Mouse (Mus musculus): ENCODE measurements around the gene Frs3. TPM values are rescaled to one million over a fixed set of nuclear protein-coding genes. Genes with fewer than 3 reads are reported as not detected.

The Frs3 gene
- polyA plus RNA-seq, 1 experiment = 8.4 TPM

- Histone ChIP-seq H3K4me1 (ENCODE audit: control insufficient read depth, insufficient read depth, low read length) (peaks cover 27% of the 10 kb centered on the region), H3K4me3 (ENCODE audit: insufficient read depth, low read length) (no peak overlapping the region), H3K27ac (ENCODE audit: insufficient read depth, low read depth, low read length) (no peak overlapping the region)
- TF ChIP-seq POLR2A (IDR thresholded peaks at IDR 0.05; ENCODE audit: borderline replicate concordance, low read depth, low read length) (no peak), CTCF (IDR thresholded peaks at IDR 0.05; ENCODE audit: low read depth, low read length) (no peak)
Observed at GRCm38 (mm10) chr17:47664474-47664873, 24.4 kb upstream of the Frs3 start.

- H3K4me3 ChIP-seq (ENCODE audit: insufficient read depth, low read length) = no peak overlapping the region
- peaks cover 21% of the 10 kb centered on the region for H3K4me1 ChIP-seq (ENCODE audit: control insufficient read depth, insufficient read depth, low read length)
- no peak overlapping the region for H3K27ac ChIP-seq (ENCODE audit: insufficient read depth, low read depth, low read length)
- no peak for TF ChIP-seq POLR2A (IDR thresholded peaks at IDR 0.05; ENCODE audit: borderline replicate concordance, low read depth, low read length)
- no peak for TF ChIP-seq CTCF (IDR thresholded peaks at IDR 0.05; ENCODE audit: low read depth, low read length)
Observed at GRCm38 (mm10) chr17:47669166-47669565, 19.7 kb upstream of the Frs3 start.

GRCm38 (mm10) chr17:47671988-47672310 is 16.9 kb upstream of the Frs3 start:
- Histone ChIP-seq H3K27ac (ENCODE audit: insufficient read depth, low read depth, low read length) (no peak overlapping the region), H3K4me1 (ENCODE audit: control insufficient read depth, insufficient read depth, low read length) (peaks cover 13% of the 10 kb centered on the region), H3K4me3 (ENCODE audit: insufficient read depth, low read length) (peak overlapping the region; percentile 45)
- TF ChIP-seq POLR2A (IDR thresholded peaks at IDR 0.05; ENCODE audit: borderline replicate concordance, low read depth, low read length) = no peak
- no peak for TF ChIP-seq CTCF (IDR thresholded peaks at IDR 0.05; ENCODE audit: low read depth, low read length)

- TF ChIP-seq CTCF (IDR thresholded peaks at IDR 0.05; ENCODE audit: low read depth, low read length) (no peak), POLR2A (IDR thresholded peaks at IDR 0.05; ENCODE audit: borderline replicate concordance, low read depth, low read length) (no peak)
- H3K4me3 ChIP-seq (ENCODE audit: insufficient read depth, low read length) = peak overlapping the region; percentile 45
- H3K27ac ChIP-seq (ENCODE audit: insufficient read depth, low read depth, low read length) = no peak overlapping the region
- H3K4me1 ChIP-seq (ENCODE audit: control insufficient read depth, insufficient read depth, low read length) = peaks cover 17% of the 10 kb centered on the region
Observed at GRCm38 (mm10) chr17:47672311-47673111, 16.3 kb upstream of the Frs3 start.

- H3K4me1 ChIP-seq (ENCODE audit: control insufficient read depth, insufficient read depth, low read length) = peaks cover 11% of the 10 kb centered on the region
- no peak overlapping the region for H3K27ac ChIP-seq (ENCODE audit: insufficient read depth, low read depth, low read length)
- H3K4me3 ChIP-seq (ENCODE audit: insufficient read depth, low read length) = no peak overlapping the region
- TF ChIP-seq POLR2A (IDR thresholded peaks at IDR 0.05; ENCODE audit: borderline replicate concordance, low read depth, low read length) = no peak
- peak; percentile 58; the same call in 1 of the 2 replicates for TF ChIP-seq CTCF (IDR thresholded peaks at IDR 0.05; ENCODE audit: low read depth, low read length)
Observed at GRCm38 (mm10) chr17:47676581-47676980, 12.2 kb upstream of the Frs3 start.

- Histone ChIP-seq H3K4me1 (ENCODE audit: control insufficient read depth, insufficient read depth, low read length) (peaks cover 9% of the 10 kb centered on the region), H3K4me3 (ENCODE audit: insufficient read depth, low read length) (no peak overlapping the region), H3K27ac (ENCODE audit: insufficient read depth, low read depth, low read length) (no peak overlapping the region)
- TF ChIP-seq CTCF (IDR thresholded peaks at IDR 0.05; ENCODE audit: low read depth, low read length) = no peak
- no peak for TF ChIP-seq POLR2A (IDR thresholded peaks at IDR 0.05; ENCODE audit: borderline replicate concordance, low read depth, low read length)
Observed at GRCm38 (mm10) chr17:47678238-47678637, 10.6 kb upstream of the Frs3 start.

- H3K4me1 ChIP-seq (ENCODE audit: control insufficient read depth, insufficient read depth, low read length) = peaks cover 9% of the 10 kb centered on the region
- no peak overlapping the region for H3K27ac ChIP-seq (ENCODE audit: insufficient read depth, low read depth, low read length)
- H3K4me3 ChIP-seq (ENCODE audit: insufficient read depth, low read length) = no peak overlapping the region
- TF ChIP-seq POLR2A (IDR thresholded peaks at IDR 0.05; ENCODE audit: borderline replicate concordance, low read depth, low read length) = no peak
- TF ChIP-seq CTCF (IDR thresholded peaks at IDR 0.05; ENCODE audit: low read depth, low read length) = no peak
Observed at GRCm38 (mm10) chr17:47678702-47679101, 10.1 kb upstream of the Frs3 start.

GRCm38 (mm10) chr17:47682836-47683235 is 6.0 kb upstream of the Frs3 start:
- Histone ChIP-seq H3K4me1 (ENCODE audit: control insufficient read depth, insufficient read depth, low read length) (peaks cover 4% of the 10 kb centered on the region), H3K27ac (ENCODE audit: insufficient read depth, low read depth, low read length) (no peak overlapping the region), H3K4me3 (ENCODE audit: insufficient read depth, low read length) (no peak overlapping the region)
- no peak for TF ChIP-seq POLR2A (IDR thresholded peaks at IDR 0.05; ENCODE audit: borderline replicate concordance, low read depth, low read length)
- no peak for TF ChIP-seq CTCF (IDR thresholded peaks at IDR 0.05; ENCODE audit: low read depth, low read length)

GRCm38 (mm10) chr17:47687409-47688343 is 1.2 kb upstream of the Frs3 start:
- Histone ChIP-seq H3K27ac (ENCODE audit: insufficient read depth, low read depth, low read length) (peak overlapping the region; percentile 61), H3K4me1 (ENCODE audit: control insufficient read depth, insufficient read depth, low read length) (peaks cover 12% of the 10 kb centered on the region), H3K4me3 (ENCODE audit: insufficient read depth, low read length) (peak overlapping the region; percentile 77)
- TF ChIP-seq POLR2A (IDR thresholded peaks at IDR 0.05; ENCODE audit: borderline replicate concordance, low read depth, low read length) (no peak), CTCF (IDR thresholded peaks at IDR 0.05; ENCODE audit: low read depth, low read length) (no peak)

GRCm38 (mm10) chr17:47688344-47688607 is 554 bp upstream of the Frs3 start, which contains the start of gene Tomm6:
TSS of gene Tomm6 (minus strand) at chr17:47688386.
- peak within 1 kb of the TSS; percentile 77 for H3K4me3 ChIP-seq (ENCODE audit: insufficient read depth, low read length)
- H3K4me1 ChIP-seq (ENCODE audit: control insufficient read depth, insufficient read depth, low read length) = peaks cover 14% of the 10 kb centered on the region
- H3K27ac ChIP-seq (ENCODE audit: insufficient read depth, low read depth, low read length) = peak within 1 kb of the TSS; percentile 61
- TF ChIP-seq CTCF (IDR thresholded peaks at IDR 0.05; ENCODE audit: low read depth, low read length) (no peak), POLR2A (IDR thresholded peaks at IDR 0.05; ENCODE audit: borderline replicate concordance, low read depth, low read length) (no peak)

Measured in bone marrow macrophage, adult 2 months (primary cell).